Mouse (Mus musculus): ENCODE results near the gene Mmel1. TPM values are rescaled to one million over a fixed set of nuclear protein-coding genes. Genes with fewer than 3 reads are reported as not detected.
A peak's percentile ranks its signal among the peaks of the same experiment; 100 is the strongest.

The Mmel1 gene
- under 1 TPM; 0.15 to 0.40 TPM for total RNA-seq (2021)

DNA sequence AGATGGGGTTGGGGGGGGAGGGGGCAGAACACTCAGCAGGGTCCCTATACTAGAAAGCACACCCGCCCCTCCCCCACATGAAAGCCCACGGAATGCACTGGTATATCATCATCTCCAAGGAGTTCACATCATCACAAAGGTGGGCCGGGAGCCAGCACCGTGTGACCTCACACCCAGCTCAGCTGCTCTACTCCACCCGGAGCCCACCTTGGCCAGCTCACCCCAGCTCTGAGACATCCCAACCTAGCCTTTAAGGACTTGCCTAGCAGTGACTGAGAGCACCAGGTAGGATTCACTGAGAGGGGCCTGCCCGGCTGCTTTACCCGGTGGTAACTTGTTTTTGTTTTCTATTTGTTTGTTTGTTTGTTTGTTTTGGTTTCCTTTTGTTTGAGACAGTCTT, at the start of gene Mmel1:
Mmel1 (plus strand) TSS at position 146 of the 400 bp plus-strand sequence.
- no peak for DNase-seq

DNA sequence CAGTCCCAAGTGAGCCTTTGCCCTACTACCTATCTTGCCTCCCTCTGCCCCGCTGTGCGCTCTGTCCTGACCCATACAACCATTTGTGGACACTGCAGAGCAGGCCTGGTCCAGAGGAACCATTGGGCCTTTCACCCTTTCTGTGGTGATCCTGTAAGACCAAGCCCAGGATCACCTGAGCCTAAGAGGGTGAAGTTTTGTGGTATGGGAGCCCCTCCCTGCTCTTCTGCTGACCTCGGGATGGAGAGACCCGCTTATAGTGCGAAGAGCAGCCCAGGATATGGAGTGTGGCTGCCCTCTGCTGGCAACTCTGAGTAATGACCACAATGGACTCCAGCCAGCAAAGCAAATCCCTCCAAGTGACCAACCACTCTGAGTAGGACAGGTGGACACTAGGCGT, 43.7 kb upstream of the Mmel1 start:
- peak; percentile 22 to 38 for DNase-seq

DNA sequence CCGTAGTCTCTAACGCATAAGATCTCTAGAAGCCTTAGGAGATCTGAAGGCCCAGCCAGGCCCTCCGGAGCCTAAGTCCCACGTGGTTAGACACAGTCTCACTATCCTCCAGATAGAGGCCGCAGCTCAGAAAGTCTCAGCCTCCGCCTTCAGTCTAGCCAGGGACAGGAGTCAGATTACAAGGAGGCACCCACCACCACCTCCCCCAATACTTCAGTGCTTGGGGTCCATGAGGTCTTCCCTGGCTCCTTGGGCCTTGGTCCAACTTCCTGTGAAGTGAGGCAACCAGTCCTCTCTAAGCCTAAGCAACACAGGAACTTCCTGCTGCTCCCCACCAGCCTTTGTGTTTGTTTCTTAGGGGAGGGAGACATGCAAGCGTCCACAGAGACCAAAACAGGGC, 43.2 kb upstream of the Mmel1 start:
- no peak for DNase-seq

DNA sequence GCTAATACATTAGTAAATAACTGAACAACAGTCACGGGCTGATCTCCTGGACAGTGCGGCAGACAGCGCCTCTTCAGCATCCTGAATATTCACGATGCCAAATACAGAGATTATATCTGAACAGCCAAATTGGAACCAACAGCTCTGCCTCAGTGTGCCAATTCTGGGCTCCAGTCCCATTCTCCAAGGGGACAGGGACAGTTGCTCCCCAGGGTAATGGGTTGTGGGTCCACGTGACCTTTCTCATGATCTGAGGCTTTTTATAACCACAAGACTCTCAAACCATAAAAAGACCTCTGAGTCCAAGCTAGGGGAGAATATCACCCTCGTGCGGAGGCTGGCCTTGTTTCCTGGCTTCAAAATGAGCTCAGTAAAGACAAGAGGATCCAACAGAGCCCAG, 42.2 kb upstream of the Mmel1 start:
- DNase-seq: peak; percentile 30 to 38

DNA sequence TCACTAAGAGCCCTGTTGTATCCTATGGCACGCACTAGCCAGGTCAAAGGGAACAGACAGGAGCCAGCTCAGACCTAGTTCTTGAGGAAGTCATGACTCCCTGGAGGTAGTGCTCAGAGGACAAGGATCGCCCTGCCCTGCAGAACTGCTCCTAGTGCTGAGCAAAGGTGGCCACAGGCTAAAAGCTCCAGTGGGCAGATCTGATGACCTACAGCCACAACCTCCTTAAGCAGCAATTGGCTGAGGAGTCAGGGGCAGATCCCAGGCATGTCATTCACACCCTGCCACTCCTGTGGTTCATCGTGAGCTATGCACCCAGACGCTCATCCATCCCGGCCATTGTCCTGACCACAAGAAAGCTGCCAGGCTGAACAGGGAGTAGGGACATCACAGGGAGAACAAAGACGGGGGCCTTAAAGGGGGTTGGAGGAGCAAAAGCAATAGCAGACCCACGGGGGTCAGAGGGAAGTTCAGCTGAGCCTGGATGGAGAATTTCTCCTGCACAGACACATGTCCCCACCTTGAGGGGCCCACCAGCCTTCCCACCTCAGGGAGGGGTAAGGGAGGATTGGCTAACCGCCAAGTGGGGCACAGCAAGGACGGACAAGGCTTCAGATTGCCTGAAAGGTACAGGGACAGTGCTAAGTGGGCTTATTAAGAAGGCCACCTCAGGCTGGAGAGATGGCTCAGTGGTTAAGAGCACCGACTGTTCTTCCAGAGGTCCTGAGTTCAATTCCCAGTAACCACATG, 41.3 kb upstream of the Mmel1 start:
- no peak for DNase-seq

DNA sequence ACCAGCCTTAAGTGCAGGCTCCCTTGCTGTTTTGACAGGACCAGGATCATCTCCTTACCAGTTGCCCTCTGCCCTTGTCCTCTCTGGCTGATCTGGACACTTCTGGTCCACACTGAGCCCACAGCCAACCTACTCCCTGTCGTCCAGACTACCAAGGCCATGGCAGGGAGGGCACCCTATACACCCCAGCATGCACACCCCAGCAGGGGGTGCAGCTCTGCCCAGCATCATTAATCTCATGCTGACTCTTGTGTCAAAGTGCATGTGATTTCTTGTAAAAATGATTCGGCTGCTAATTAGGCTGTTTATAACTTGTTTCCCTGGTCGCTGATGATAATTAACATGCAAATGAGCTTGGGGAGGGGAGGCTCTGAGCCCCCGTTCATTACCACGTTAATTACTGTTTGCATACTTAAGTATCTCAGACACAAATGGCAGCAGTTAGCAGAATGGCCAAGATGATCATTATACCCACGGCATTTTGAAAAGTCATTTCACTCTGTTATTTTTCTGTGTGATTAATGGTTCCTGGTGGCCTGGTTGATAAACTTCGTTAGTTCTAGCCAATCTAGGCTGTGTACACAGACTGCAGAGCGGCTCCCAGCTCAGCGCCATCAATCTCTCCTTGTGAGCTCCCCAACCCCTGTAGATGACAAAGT, 37.3 kb upstream of the Mmel1 start:
- no peak for DNase-seq

DNA sequence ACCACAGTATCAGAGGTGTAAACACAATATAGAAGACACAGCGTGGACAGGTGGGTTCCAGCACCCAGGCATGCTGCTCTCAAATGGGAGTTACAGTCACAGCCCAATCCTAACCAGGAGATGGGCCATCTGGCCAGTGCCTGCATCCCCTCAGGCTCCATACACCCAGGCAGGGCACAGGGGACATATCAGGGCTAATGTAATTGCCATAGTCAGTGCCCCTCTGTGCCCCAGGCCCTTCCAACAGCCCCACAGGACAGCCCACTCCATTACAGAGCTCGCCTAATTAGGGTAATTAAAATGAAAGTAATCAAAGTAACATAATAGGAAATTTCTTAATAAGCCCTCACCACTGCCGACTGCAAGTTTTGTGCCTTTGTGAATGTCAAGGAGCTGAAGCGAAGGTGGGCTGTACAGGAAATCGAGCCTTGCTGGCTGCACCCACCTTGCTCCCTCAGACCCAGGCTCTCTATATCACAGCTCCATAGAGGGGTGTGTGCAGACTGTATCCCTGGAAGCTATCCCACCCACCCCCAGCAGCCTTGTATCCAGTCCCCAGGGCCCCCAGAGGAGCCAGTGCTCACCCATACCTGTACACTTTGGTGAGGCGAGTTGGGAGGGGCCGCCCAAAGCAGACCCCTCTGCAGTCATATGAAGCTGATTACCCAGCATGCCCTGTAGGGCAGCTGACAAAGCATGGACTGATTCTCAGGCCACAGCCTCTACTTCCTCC, 33.0 kb upstream of the Mmel1 start:
- DNase-seq: no peak

DNA sequence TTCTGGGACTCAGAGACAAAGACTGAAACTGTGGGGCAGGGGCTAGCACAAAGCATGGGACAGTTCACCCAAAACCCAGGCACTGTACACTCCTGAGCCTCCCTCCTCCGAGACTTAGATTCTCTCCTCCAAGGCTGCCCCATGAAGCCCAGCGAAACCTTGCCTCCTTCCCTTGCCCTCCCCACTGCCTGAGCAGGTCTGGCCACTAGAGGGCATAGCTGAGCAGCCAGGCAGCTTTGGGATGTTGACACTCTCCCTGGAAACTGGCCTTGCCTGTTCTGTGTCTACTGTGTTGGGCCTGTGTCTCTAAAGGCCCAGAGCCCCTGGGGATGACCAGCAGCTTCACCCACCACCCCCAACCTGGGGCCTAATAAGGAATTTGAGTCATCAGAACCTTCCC, 32.2 kb upstream of the Mmel1 start, which contains the start of gene Ttc34:
Ttc34 (plus strand) TSS at position 290 of the 400 bp plus-strand sequence.
- peak; percentile 39 to 50 for DNase-seq

DNA sequence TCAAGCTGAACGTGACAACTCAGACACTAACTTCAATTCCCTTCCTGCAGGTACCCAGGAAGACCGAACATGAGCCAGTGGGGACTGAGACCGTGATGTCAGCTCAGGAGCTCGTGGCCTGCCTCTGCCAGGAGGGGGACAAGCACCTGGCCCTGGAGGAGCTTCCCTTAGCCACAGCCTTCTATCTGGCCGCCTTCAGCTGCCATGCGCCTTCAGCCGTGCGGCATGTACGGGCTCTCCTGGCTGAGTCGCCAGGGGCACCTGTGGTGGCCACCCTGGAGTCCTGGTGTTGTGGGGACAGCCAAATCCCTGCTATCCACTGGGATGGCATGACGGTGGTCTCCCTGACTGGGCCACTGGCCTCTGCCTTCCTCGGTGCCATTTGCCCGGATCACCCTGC, 30.6 kb upstream of the Mmel1 start:
- no peak for DNase-seq

DNA sequence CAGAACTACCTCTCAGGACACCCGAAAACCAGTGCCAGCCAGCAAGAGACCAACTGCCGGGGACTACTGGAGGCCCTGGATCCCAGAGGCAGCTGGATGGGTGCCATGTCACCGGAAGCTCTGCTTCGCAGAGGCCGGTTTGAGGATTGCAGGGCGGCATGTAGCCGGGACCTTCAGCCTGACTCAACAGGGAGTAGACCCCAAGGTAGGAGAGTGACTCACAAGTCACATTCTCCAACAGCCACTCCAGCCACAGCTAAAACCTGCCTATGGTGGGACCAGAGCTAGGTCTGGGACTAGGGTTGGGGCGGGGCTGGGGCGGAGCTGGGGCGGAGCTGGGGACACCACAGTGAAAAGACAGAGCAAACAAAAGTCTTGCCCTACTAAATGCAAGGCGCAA, 30.0 kb upstream of the Mmel1 start:
- DNase-seq: no peak

DNA sequence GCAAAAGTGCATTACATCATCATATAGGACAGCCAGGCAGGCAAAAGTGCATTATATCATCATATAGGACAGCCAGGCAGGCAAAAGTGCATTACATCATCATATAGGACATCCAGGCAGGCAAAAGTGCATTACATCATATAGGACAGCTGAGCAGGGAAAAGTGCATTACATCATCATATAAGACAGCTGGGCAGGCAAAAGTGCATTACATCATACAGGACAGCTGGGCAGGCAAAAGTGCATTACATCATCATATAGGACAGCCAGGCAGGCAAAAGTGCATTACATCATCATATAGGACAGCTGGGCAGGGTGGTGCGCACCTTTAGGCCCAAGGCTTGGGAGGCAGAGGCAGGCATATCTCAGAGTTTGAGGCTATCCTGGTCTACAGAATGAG, 16.7 kb upstream of the Mmel1 start:
- DNase-seq: no peak

DNA sequence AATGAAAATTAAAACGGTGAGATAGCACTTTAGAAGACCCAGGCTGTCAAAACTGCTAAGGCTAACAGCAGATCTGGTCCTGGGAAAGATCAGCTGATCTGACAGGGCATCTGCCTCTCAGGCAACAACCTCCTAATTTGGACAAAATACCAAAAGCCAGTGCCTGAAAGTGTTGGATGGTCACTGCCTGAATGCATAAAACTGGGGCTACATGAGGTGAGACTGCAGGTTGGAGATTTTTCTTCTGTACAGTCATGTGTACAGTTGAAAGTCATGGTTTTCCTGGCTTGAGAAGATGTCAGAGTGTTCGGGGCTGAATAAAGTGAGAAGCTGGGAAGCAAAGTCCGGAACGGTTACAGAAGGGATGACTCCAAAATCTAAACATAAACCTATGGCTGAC, 15.5 kb upstream of the Mmel1 start:
- no peak for DNase-seq

DNA sequence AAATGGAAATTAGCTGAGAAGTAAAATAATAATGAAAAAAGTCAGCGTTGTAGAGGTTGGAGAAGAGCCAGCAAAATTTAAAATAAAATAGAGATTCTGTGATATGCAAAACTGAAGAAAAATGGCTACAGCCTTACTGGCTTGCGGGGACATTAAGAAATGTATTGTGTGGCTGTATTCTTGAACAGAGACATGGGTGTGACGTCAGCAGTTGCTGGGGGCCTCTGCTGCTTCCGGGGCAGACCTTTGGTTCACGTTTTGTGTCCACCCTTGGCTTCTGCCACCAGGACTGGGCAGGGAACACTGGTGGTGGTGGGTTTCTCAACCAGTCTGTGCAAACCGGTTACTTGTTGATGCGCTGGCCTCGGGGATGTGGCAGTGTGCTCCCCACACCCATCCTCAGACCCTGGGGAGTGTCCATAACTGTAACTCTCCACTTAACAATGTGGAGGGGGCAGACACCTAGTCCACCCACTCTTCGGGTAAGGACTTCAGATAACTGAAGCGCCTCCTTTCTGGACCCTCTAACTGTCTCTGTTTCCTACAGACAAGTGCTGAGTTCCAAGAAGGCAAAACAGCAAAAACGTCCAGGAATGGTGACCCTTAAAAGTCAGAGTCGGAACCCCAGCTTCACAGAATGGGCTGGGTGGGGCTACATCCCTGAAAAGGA, 14.6 kb upstream of the Mmel1 start:
- no peak for DNase-seq

DNA sequence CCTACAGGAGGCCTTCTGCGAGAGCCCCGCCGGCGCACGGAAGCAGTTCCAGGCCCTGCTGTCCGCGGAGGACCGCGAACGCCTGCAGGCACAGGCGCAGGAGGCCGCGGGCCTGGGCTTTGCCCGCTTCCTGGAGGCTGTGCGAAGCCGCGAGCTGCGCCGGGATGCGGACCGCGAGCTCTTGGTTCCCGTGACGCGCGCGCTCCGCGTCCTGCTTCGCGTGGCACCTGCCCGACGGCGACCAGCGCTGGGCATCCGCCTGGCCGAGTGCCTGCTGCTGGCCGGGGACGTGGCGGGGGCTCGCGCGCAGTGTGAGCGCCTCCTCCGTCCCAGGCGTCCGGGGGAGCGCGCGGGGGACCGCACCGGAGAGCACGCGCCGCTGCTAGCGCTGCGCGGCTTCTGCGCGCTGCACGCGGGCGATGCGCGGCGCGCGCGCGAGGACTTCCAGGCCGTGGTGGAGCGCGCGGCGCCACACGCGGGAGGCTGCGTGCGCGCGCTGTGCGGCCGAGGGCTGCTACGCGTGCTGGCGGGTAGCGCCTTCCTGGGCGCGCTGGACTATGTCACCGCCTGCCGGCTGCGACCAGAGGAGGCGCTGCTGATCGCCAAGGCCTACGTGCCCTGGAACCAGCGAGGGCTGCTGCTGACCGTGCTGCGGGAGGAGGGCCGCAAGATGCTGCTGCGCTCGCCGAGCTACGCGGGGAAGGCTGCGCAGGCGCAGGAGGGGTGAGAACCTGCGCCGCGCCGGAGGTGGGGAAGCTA, 13.5 kb upstream of the Mmel1 start:
- DNase-seq: peak; percentile 90 to 92

DNA sequence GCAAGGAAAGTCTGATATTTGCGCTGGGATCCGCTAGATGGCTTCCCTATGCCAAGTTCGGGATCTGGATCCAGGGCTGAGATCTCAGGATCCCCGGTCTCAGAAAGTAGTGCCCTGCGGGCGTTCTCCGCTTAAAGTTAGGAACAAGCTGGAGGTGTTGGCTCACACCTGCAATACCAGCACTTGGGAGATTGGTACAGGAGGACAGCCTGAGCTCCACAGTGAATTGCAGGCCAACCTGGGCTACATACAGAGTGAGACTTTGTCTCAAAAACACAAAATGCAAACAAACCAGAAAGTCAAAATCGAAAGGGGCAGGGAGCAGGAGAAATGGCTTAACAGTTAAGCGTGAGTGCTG, 12.9 kb upstream of the Mmel1 start:
- DNase-seq: no peak

DNA sequence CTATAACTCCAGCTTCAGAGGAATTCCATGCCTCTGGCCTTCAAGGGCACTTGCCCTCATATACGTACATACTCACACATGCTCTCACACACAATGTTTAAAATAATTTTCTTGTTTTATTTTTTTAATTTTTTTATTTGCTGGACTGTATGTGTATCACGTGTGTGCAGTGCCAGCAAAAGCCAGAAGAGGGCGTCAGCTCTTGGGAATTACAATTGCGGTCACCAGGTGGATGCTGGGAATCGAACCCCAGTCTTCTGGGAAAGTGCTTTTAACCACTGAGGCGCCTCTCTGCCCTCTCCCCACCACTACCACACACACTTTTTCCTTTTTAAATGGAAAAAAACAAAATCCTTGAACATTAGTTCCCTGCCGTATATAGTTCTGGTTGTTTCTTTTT, 12.5 kb upstream of the Mmel1 start:
- DNase-seq: no peak

DNA sequence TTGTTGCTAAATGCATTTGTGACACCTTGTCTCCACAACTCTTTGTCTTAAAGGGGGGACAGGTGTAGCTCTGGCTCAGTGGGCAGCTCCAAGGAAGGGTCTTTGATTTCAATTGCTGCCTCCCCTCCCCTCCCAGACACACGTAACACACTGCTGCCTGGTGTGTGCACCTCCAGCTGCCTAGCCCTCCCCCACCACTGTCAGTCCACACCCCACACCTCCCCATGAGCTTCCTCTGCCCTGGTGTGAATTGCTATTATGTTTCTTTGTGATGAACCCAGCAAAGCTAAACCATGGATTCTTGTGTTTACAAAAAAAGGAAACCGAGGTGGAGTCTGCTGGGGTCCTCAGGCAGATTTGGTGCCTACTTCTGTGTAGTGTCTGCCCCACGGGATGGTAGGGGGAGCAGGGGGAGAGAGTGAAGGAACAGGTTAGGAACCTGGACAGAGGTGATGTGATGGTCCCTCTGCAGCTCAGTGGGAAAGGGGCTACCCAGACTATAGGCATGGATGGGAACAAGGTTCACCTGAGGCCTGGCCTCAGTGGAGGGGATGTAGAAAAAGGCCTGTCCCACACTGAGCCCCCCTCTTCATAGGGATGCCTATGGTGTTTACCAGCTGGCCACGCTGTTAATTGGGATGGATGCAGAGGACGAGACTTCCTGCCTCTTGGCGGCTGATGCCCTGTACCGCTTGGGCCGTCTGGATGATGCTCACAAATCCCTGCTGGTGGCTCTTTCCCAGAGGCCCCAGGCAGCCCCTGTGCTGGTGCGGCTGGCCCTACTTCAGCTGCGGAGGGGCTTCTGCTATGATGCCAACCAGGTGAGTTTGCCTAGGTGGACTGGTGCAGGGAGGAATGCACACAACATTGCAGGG, 11.8 kb upstream of the Mmel1 start:
- no peak for DNase-seq

DNA sequence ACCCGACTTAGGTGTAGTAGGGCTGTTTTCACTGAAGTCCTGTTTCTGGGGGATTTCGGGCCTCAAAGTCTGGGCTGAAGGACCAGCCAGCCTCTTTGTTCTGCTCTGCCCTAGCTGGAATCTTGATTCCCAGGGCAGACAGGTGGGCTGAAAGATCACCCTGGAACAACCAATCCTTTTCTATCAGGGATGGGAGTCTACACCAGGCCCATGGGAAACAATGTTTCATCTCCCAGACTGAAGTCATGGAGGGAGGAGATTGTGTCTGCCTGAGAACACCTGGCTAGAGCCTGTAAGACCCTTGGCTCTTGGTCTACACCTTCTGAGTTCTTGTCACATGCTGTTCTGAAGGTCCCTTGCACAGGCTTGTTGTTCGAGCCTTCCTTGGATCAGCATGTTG, 10.8 kb upstream of the Mmel1 start:
- no peak for DNase-seq

DNA sequence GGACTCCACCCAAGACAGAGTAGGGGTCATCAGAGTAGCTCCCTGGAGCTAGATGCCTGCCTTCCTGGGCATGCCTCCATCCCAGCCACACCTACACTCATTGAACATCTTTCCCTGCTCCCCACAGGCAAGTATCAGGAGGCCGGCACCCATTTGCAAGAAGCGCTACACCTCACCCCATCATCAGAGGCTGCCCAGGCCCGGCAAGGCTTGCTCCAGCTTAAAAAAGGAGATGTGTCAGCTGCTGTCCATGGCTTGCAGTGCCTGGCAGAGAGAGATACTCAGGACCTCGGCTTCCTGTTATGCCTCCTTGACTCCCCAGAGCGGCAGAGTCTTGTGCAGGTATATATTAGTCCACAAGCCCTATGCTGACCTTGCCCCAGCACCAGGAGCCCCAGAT, 7.4 kb upstream of the Mmel1 start:
- no peak for DNase-seq

DNA sequence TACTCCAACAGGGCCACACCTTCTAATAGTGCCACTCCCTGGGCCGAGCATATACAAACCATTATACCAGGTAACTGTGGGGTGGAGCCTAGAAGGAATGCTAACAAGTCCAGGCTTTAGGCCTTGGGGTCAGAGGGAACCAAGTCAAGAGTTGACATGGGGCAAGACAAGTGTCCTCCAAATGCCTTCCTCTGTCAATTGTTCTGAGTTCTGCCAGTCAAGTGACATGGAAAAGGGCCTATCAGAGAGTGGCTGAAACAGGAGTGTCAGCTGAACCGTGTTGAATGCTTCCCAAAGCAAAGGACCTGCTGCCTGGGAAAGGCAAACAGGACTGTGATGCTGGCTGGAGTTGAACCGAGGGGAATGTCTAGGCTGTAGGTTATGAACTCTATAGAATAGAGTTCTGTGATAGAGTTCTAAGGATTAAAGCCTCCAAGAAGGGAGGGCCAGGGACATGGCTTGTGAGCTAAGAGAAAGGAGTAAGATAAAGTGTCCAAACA, 5.9 kb upstream of the Mmel1 start:
- DNase-seq: no peak

DNA sequence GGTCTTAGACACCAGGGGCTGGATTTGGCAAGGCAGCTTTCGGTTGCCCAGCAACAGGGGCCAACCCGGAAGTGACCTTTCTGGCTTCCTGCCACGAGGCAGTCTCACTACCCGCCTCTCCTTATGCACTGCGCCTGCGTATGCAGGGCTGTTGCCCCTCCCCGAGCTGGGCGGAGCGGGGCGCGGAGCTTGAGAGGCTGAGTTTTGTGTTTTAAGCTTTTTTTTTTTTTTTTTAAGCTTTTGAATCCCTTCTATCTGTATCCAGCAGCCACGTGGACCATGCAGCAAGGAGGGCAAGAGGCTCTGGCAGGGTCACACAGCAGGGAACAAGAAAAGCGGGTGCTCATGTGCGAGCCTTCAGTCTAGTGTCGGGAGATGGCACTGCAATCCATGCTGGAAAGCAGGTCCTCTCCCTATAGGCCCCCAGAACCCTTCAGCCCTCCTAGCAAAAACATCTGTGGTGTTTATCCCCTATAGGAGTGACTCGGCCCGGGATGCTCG, 5.1 kb upstream of the Mmel1 start:
- DNase-seq: peak; percentile 85 to 87
